Mouse (Mus musculus): ENCODE results near the gene Pdgfc.

DNA sequence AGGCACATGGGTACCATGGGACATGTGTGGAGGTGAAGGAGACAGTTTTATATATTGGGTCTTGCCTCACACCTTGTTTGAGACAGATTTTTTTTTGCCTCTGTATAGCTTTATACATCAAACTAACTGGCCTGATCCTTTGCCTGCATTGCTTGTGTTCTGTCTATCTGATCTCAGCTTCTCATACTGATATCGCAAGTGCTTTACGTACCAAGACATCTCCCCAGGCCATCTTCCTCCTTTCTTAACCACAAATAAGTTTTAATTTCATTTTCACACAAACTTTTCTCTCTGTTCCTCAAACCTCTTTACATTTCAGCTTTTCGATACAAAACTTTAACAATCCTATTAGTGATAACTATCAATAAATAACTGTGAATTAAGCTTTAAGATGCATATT is 76.7 kb downstream of the Pdgfc start:
- no peak for TF ChIP-seq CTCF (conservative IDR thresholded peaks at IDR 0.05; ENCODE audit: insufficient read depth, insufficient read length, low read depth, low read length)
- TF ChIP-seq POLR2A (IDR thresholded peaks at IDR 0.05; ENCODE audit: low read depth, low read length), result no peak
